Mouse (Mus musculus) forebrain, embryonic 16.5 days (tissue): Measurements from ENCODE around the gene Iyd. TPM values are rescaled to one million over a fixed set of nuclear protein-coding genes. Genes with fewer than 3 reads are reported as not detected.

ENCODE experiments used
- ATAC-seq: fragments of 200-750 bp; cut with Nextera tagmentation; 2 replicates; pipeline ENCODE4 v1.8.0; 2017; ENCODE audit warnings: mild to moderate bottlenecking, moderate library complexity
- H3K27ac ChIP-seq: fragments of 300-500 bp; sonication (generic); 2 replicates; pipeline ENCODE4 v1.5.1; 2014; ENCODE audit warnings: low read length, control low read depth
- H3K27me3 ChIP-seq: fragments of 300-500 bp; sonication (generic); replicated peaks from 2 replicates; pipeline ENCODE4 v1.6.1; 2014; ENCODE audit warnings: low read length; ENCODE audit not compliant: control insufficient read depth, insufficient read depth
- H3K36me3 ChIP-seq: fragments of 300-500 bp; sonication (generic); 2 replicates; pipeline ENCODE4 v1.6.1; 2014; ENCODE audit not compliant: control insufficient read depth, insufficient read depth
- H3K4me1 ChIP-seq: fragments of 300-500 bp; sonication (generic); replicated peaks from 2 replicates; pipeline ENCODE4 v1.6.1; 2014; ENCODE audit warnings: low read length; ENCODE audit not compliant: control insufficient read depth, insufficient read depth
- H3K4me2 ChIP-seq: fragments of 300-500 bp; sonication (generic); 2 replicates; pipeline ENCODE4 v1.6.1; 2014; ENCODE audit warnings: mild to moderate bottlenecking, low read length, control low read depth
- H3K4me3 ChIP-seq: fragments of 300-500 bp; sonication (generic); replicated peaks from 2 replicates; pipeline ENCODE4 v1.5.1; 2014; ENCODE audit warnings: mild to moderate bottlenecking, low read length, control low read depth
- H3K9ac ChIP-seq: fragments of 300-500 bp; sonication (generic); replicated peaks from 2 replicates; pipeline ENCODE4 v1.6.1; 2014; ENCODE audit warnings: low read depth, low read length, control low read depth
- H3K9me3 ChIP-seq: fragments of 300-500 bp; sonication (generic); 2 replicates; pipeline ENCODE4 v1.6.1; 2016; ENCODE audit warnings: low read length; ENCODE audit not compliant: control insufficient read depth
- WGBS: fragments of 180-500 bp; shearing (Covaris S2); extraction: QIAGEN DNeasy Blood & Tissue Kit; methylation state at CpG from one replicate; pipeline ENCODE4 v1.1.7; 2014; 5-methylcytosine and 5-hydroxymethylcytosine counted together
- polyA plus RNA-seq: library from polyadenylated mRNA; unstranded; fragments of >200 nt; fragmentation: Nextera tagmentation; extraction: Ambion mirVana; gene quantifications from 2 replicates; pipeline ENCODE4 v1.2.1, GENCODE M21; 2015

Gene Iyd
- polyA plus RNA-seq, 1 experiment from 2014 or later: 0.22 TPM

GRCm38 (mm10) chr10:3572723-3573649 is 32.9 kb downstream of the Iyd start:
- Histone ChIP-seq H3K4me3 (no peak overlapping the region), H3K27me3 (no peaks in the 10 kb centered on the region), H3K27ac (no peak overlapping the region), H3K9me3 (no peaks in the 10 kb centered on the region), H3K36me3 (no peaks in the 10 kb centered on the region), H3K4me2 (no peak overlapping the region), H3K4me1 (no peaks in the 10 kb centered on the region), H3K9ac (no peak overlapping the region)
- WGBS: 67% methylated on average over 10 of the region's 10 CpGs
- ATAC-seq: peak; percentile 57; the same call in 1 of the 2 replicates

GRCm38 (mm10) chr10:3573905-3574500 is 34.0 kb downstream of the Iyd start:
- WGBS: 67% methylated on average over 4 of the region's 4 CpGs
- no peak overlapping the region for H3K4me3 ChIP-seq
- no peak for ATAC-seq
- no peaks in the 10 kb centered on the region for H3K27me3 ChIP-seq
- H3K4me2 ChIP-seq: no peak overlapping the region
- no peak overlapping the region for H3K27ac ChIP-seq
- H3K9ac ChIP-seq: no peak overlapping the region
- no peaks in the 10 kb centered on the region for H3K4me1 ChIP-seq
- no peaks in the 10 kb centered on the region for H3K9me3 ChIP-seq
- no peaks in the 10 kb centered on the region for H3K36me3 ChIP-seq

- no peaks in the 10 kb centered on the region for H3K4me1 ChIP-seq
- no peak overlapping the region for H3K4me2 ChIP-seq
- H3K36me3 ChIP-seq: no peaks in the 10 kb centered on the region
- H3K27me3 ChIP-seq: no peaks in the 10 kb centered on the region
- H3K27ac ChIP-seq: no peak overlapping the region
- H3K9me3 ChIP-seq: no peaks in the 10 kb centered on the region
- H3K4me3 ChIP-seq: no peak overlapping the region
- 86% methylated on average over 3 of the region's 3 CpGs for WGBS
- no peak for ATAC-seq
- no peak overlapping the region for H3K9ac ChIP-seq
These were observed 50.6 kb downstream of the Iyd start for GRCm38 (mm10) chr10:3590632-3591031.

- Histone ChIP-seq H3K9me3 (no peaks in the 10 kb centered on the region), H3K4me1 (no peaks in the 10 kb centered on the region), H3K9ac (no peak overlapping the region), H3K27me3 (no peaks in the 10 kb centered on the region), H3K4me2 (no peak overlapping the region), H3K27ac (no peak overlapping the region), H3K4me3 (no peak overlapping the region), H3K36me3 (no peaks in the 10 kb centered on the region)
- 7% methylated on average over 3 of the region's 3 CpGs for WGBS
- ATAC-seq: peak; percentile 26; the same call in 1 of the 2 replicates
These were observed 51.8 kb downstream of the Iyd start for GRCm38 (mm10) chr10:3591790-3592189.

GRCm38 (mm10) chr10:3596697-3597096 is 56.7 kb downstream of the Iyd start:
- ATAC-seq: no peak
- Histone ChIP-seq H3K4me1 (no peaks in the 10 kb centered on the region), H3K27me3 (no peaks in the 10 kb centered on the region), H3K9ac (no peak overlapping the region), H3K4me2 (no peak overlapping the region), H3K27ac (no peak overlapping the region), H3K9me3 (no peaks in the 10 kb centered on the region), H3K4me3 (no peak overlapping the region), H3K36me3 (no peaks in the 10 kb centered on the region)
- WGBS: 63% methylated on average over 2 of the region's 2 CpGs

- 87% methylated on average over 3 of the region's 3 CpGs for WGBS
- Histone ChIP-seq H3K27ac (no peak overlapping the region), H3K4me3 (no peak overlapping the region), H3K4me2 (no peak overlapping the region), H3K27me3 (no peaks in the 10 kb centered on the region), H3K9me3 (no peaks in the 10 kb centered on the region), H3K9ac (no peak overlapping the region), H3K4me1 (no peaks in the 10 kb centered on the region), H3K36me3 (no peaks in the 10 kb centered on the region)
- ATAC-seq: no peak
These were observed 57.7 kb downstream of the Iyd start for GRCm38 (mm10) chr10:3597760-3598159.

Other genes starting within 250 kb of the Iyd start
- 56.5 and 64.0 TPM in 2 replicates for gene Ppp1r14c, start 174.2 kb upstream of the Iyd start, polyA plus RNA-seq
- 4.4 and 5.1 TPM in 2 replicates for gene Plekhg1, start 200.1 kb downstream of the Iyd start, polyA plus RNA-seq